Mouse (Mus musculus) lung, adult 2 months (tissue): Measurements from ENCODE around the gene Dcun1d5.

Experiments
- CTCF ChIP-seq: fragments of 200-500 bp; IDR thresholded peaks from 2 replicates; pipeline ENCODE4 v1.5.1; 2011; ENCODE audit warnings: mild to moderate bottlenecking, low read length, control low read depth; ENCODE audit not compliant: insufficient read depth
- POLR2A ChIP-seq: fragments of 200-500 bp; IDR thresholded peaks from 2 replicates; pipeline ENCODE4 v1.6.1; 2011; ENCODE audit warnings: low read depth, mild to moderate bottlenecking, control low read depth, low read length, borderline replicate concordance; ENCODE audit errors: extremely low read depth

GRCm38 (mm10) chr9:7239967-7240366 is 55.6 kb downstream of the Dcun1d5 start:
- TF ChIP-seq CTCF, result no peak
- no peak for TF ChIP-seq POLR2A
